Mouse (Mus musculus) CH12.LX (cell line): ENCODE measurements at regions not wholly inside any gene's neighbourhood (a gene's known extent, or its start where the extent isn't known, plus 50 kb on each side); places are given as distances from the start of the nearest gene placed in this dataset.

ENCODE experiments used
- BHLHE40 ChIP-seq: IDR thresholded peaks from 2 replicates; pipeline ENCODE4 v1.6.1; 2011; ENCODE audit warnings: mild to moderate bottlenecking, low read depth, low read length, improper control_type of control experiment
- CHD2 ChIP-seq: IDR thresholded peaks from 2 replicates; pipeline ENCODE4 v1.6.1; 2011; ENCODE audit warnings: low read length, improper control_type of control experiment
- CTCF ChIP-seq, 2 experiments: IDR thresholded peaks in 1 of 2; conservative IDR thresholded peaks in 1 of 2; 2 replicates each; pipeline ENCODE4 v1.5.1; 2011 to 2012; ENCODE audit warnings: low read depth in 2 of 2, low read length in 2 of 2, improper control_type of control experiment in 1 of 2, inconsistent platforms in 1 of 2, mild to moderate bottlenecking in 1 of 2, moderate library complexity in 1 of 2
- E2F4 ChIP-seq: IDR thresholded peaks from 2 replicates; pipeline ENCODE4 v1.6.1; 2011; ENCODE audit warnings: low read depth, low read length, improper control_type of control experiment; ENCODE audit not compliant: insufficient replicate concordance
- JUND ChIP-seq: conservative IDR thresholded peaks from 2 replicates; pipeline ENCODE4 v1.6.1; 2011; ENCODE audit warnings: low read depth, low read length, improper control_type of control experiment
- MAX ChIP-seq: IDR thresholded peaks from 2 replicates; pipeline ENCODE4 v1.6.1; 2011; ENCODE audit warnings: low read length, improper control_type of control experiment
- MYC ChIP-seq: IDR thresholded peaks from 2 replicates; pipeline ENCODE4 v1.6.1; 2011; ENCODE audit warnings: low read depth, mild to moderate bottlenecking, improper control_type of control experiment, low read length
- NELFE ChIP-seq: IDR thresholded peaks from 2 replicates; pipeline ENCODE4 v1.6.1; 2011; ENCODE audit warnings: low read depth, low read length, improper control_type of control experiment
- POLR2A ChIP-seq: IDR thresholded peaks from 2 replicates; pipeline ENCODE4 v1.6.1; 2011; ENCODE audit warnings: low read depth, mild to moderate bottlenecking, improper control_type of control experiment, low read length
- POLR2AphosphoS2 ChIP-seq: IDR thresholded peaks from 2 replicates; pipeline ENCODE4 v1.6.1; 2011; ENCODE audit warnings: low read depth, low read length, improper control_type of control experiment
- TCF12 ChIP-seq: IDR thresholded peaks from 2 replicates; pipeline ENCODE4 v1.6.1; 2014; ENCODE audit warnings: low read depth, mild to moderate bottlenecking, inconsistent platforms, low read length, improper control_type of control experiment
- USF2 ChIP-seq: conservative IDR thresholded peaks from 2 replicates; pipeline ENCODE4 v1.6.1; 2011; ENCODE audit warnings: low read depth, low read length, improper control_type of control experiment
- ZNF384 ChIP-seq: IDR thresholded peaks from 2 replicates; pipeline ENCODE4 v1.6.1; 2012; ENCODE audit warnings: low read depth, low read length, improper control_type of control experiment, inconsistent platforms

DNA sequence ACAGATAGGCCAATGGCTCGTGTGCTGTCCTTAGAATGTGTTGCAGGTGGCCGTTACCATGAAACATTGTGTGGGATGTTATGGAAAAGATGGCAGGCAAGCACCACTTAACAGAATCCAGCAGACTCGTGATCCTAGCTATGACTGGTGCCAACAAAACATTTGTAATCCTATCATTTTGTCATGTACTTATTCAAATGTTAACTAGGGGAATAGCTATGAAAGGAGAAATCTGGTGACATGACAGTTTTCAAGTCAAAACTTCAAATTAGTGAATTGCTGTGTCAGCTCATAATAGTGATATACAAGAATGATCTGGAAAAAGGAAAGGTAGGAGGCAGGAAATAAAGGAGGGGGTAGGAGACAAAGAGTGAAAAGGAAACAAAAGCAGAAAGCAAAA is 213.7 kb downstream of the Lurap1l start:
- no peak for TF ChIP-seq CTCF (conservative IDR thresholded peaks at IDR 0.05 in 1 of 2, IDR thresholded peaks at IDR 0.05 in 1 of 2; ENCODE audit: low read depth in 2 of 2, low read length in 2 of 2)
- TF ChIP-seq CHD2 = no peak
- TF ChIP-seq POLR2A = no peak
- TF ChIP-seq MYC = no peak
- no peak for TF ChIP-seq POLR2AphosphoS2
- no peak for TF ChIP-seq E2F4
- no peak for TF ChIP-seq BHLHE40
- no peak for TF ChIP-seq ZNF384
- no peak for TF ChIP-seq MAX
- no peak for TF ChIP-seq TCF12
- no peak for TF ChIP-seq NELFE
- no peak for TF ChIP-seq JUND
- TF ChIP-seq USF2 = no peak
